Mouse (Mus musculus): ENCODE measurements at regions not wholly inside any gene's neighbourhood (a gene's known extent, or its start where the extent isn't known, plus 50 kb on each side); places are given as distances from the start of the nearest gene placed in this dataset.
A peak's percentile ranks its signal among the peaks of the same experiment; 100 is the strongest.

GRCm38 (mm10) chr3:36798160-36798823 lies 64.6 kb upstream of the 4932438A13Rik start:
- Histone ChIP-seq H3K9ac (replicated peaks) (no peak overlapping the region), H3K27me3 (replicated peaks) (no peaks in the 10 kb centered on the region), H3K27ac (replicated peaks) (no peak overlapping the region), H3K36me3 (no peaks in the 10 kb centered on the region), H3K9me3 (replicated peaks) (no peaks in the 10 kb centered on the region), H3K4me2 (peak overlapping the region; percentile 38), H3K4me1 (no peaks in the 10 kb centered on the region), H3K4me3 (replicated peaks) (no peak overlapping the region)
- ATAC-seq (ENCODE audit: low FRiP score), result peak; percentile 68
- WGBS, result 41% methylated on average over 13 of the region's 13 CpGs

- WGBS, result 69% methylated on average over 5 of the region's 5 CpGs
- H3K4me3 ChIP-seq (replicated peaks), result no peak overlapping the region
- no peaks in the 10 kb centered on the region for H3K27me3 ChIP-seq (replicated peaks)
- no peaks in the 10 kb centered on the region for H3K36me3 ChIP-seq
- H3K9me3 ChIP-seq (replicated peaks), result no peaks in the 10 kb centered on the region
- no peak overlapping the region for H3K9ac ChIP-seq (replicated peaks)
- ATAC-seq (ENCODE audit: low FRiP score), result no peak
- no peak overlapping the region for H3K4me2 ChIP-seq
- H3K4me1 ChIP-seq, result no peaks in the 10 kb centered on the region
- H3K27ac ChIP-seq (replicated peaks), result no peak overlapping the region
Observed at GRCm38 (mm10) chr3:36810528-36810927, 52.4 kb upstream of the 4932438A13Rik start.

All from neural tube, embryonic 15.5 days (tissue).